Mouse (Mus musculus): ENCODE results near the gene Usp30.

- TF ChIP-seq CTCF (IDR thresholded peaks at IDR 0.05; ENCODE audit: low read depth, low read length) (peak; percentile 38; the same call in 1 of the 2 replicates), POLR2A (IDR thresholded peaks at IDR 0.05; ENCODE audit: extremely low read depth, insufficient read depth, low read length) (no peak)
These were observed 48.1 kb downstream of the Usp30 start for GRCm38 (mm10) chr5:114113334-114113733.
